Mouse (Mus musculus) MEL (cell line): ENCODE results near the gene Ccdc137. TPM values are rescaled to one million over a fixed set of nuclear protein-coding genes. Genes with fewer than 3 reads are reported as not detected.

ENCODE experiments used
- DNase-seq: peaks from one replicate; pipeline ENCODE4 v3.0.0; 2011; ENCODE audit warnings: low read depth, low spot score
- H3K27ac ChIP-seq: 2 replicates; pipeline ENCODE4 v1.5.1; 2012; ENCODE audit warnings: low read depth, mild to moderate bottlenecking, control low read depth, low read length, moderate library complexity; ENCODE audit not compliant: control insufficient read depth
- H3K27me3 ChIP-seq, 2 experiments: fragments of 150-350 bp in 1 of 2; sonication (generic) in 1 of 2; 2 replicates each; pipeline ENCODE4 v1.6.1; 2012; ENCODE audit warnings: low read length in 2 of 2, mild to moderate bottlenecking in 2 of 2, improper control_type of control experiment in 1 of 2, moderate library complexity in 1 of 2; ENCODE audit not compliant: insufficient read depth in 2 of 2, control insufficient read depth in 1 of 2
- H3K36me3 ChIP-seq, 2 experiments: 2 replicates each; pipeline ENCODE4 v1.6.1; 2012 to 2014; ENCODE audit warnings: low read length in 2 of 2, improper control_type of control experiment in 1 of 2, inconsistent platforms in 1 of 2, mild to moderate bottlenecking in 1 of 2; ENCODE audit not compliant: insufficient read depth in 2 of 2, control insufficient read depth in 1 of 2
- H3K4me1 ChIP-seq, 2 experiments: fragments of 150-350 bp in 1 of 2; sonication (generic) in 1 of 2; 2 replicates each; pipeline ENCODE4 v1.6.1; 2012; ENCODE audit warnings: low read length in 2 of 2, improper control_type of control experiment in 1 of 2, mild to moderate bottlenecking in 1 of 2; ENCODE audit not compliant: insufficient read depth in 2 of 2, control insufficient read depth in 1 of 2
- H3K4me3 ChIP-seq, 2 experiments: fragments of 150-350 bp in 1 of 2; sonication (generic) in 1 of 2; 2 replicates each; pipeline ENCODE4 v1.5.1; 2012; ENCODE audit warnings: low read depth in 2 of 2, low read length in 2 of 2, mild to moderate bottlenecking in 2 of 2, moderate library complexity in 2 of 2, control low read depth in 1 of 2, improper control_type of control experiment in 1 of 2; ENCODE audit not compliant: control insufficient read depth in 1 of 2, insufficient read depth in 1 of 2
- H3K79me2 ChIP-seq: 2 replicates; pipeline ENCODE4 v1.6.1; 2012; ENCODE audit warnings: mild to moderate bottlenecking, low read length, moderate library complexity; ENCODE audit not compliant: control insufficient read depth, poor library complexity, insufficient read depth
- H3K9ac ChIP-seq: 2 replicates; pipeline ENCODE4 v1.6.1; 2012; ENCODE audit warnings: low read depth, mild to moderate bottlenecking, control low read depth, low read length, moderate library complexity; ENCODE audit not compliant: control insufficient read depth, poor library complexity, severe bottlenecking
- H3K9me3 ChIP-seq: fragments of 150-350 bp; sonication (generic); replicated peaks from 2 replicates; pipeline ENCODE4 v1.6.1; 2012; ENCODE audit warnings: mild to moderate bottlenecking, low read length, improper control_type of control experiment, moderate library complexity; ENCODE audit not compliant: insufficient read depth
- CHD1 ChIP-seq: IDR thresholded peaks from 2 replicates; pipeline ENCODE4 v1.6.1; 2012; ENCODE audit warnings: low read depth, mild to moderate bottlenecking, inconsistent platforms, low read length, improper control_type of control experiment
- CTCF ChIP-seq, 3 experiments: IDR thresholded peaks in 2 of 3; conservative IDR thresholded peaks in 1 of 3; 2 replicates each; pipeline ENCODE4 v1.5.1; 2011 to 2012; ENCODE audit warnings: low read length in 3 of 3, low read depth in 2 of 3, mild to moderate bottlenecking in 2 of 3, improper control_type of control experiment in 1 of 3, inconsistent platforms in 1 of 3, mixed read lengths in 1 of 3, moderate library complexity in 1 of 3; ENCODE audit not compliant: control insufficient read depth in 1 of 3, insufficient read depth in 1 of 3, poor library complexity in 1 of 3, severe bottlenecking in 1 of 3
- E2F4 ChIP-seq: IDR thresholded peaks from 2 replicates; pipeline ENCODE4 v1.6.1; 2011; ENCODE audit warnings: low read depth, low read length, improper control_type of control experiment, borderline replicate concordance
- EP300 ChIP-seq, 2 experiments: IDR thresholded peaks; 2 replicates each; pipeline ENCODE4 v1.6.1; 2011; ENCODE audit warnings: improper control_type of control experiment in 2 of 2, low read length in 2 of 2, low read depth in 1 of 2, mild to moderate bottlenecking in 1 of 2
- ETS1 ChIP-seq: IDR thresholded peaks from 2 replicates; pipeline ENCODE4 v1.6.1; 2012; ENCODE audit warnings: low read depth, mild to moderate bottlenecking, inconsistent platforms, low read length, improper control_type of control experiment, moderate library complexity
- HCFC1 ChIP-seq: IDR thresholded peaks from 2 replicates; pipeline ENCODE4 v1.6.1; 2012; ENCODE audit warnings: low read depth, mild to moderate bottlenecking, inconsistent platforms, low read length, improper control_type of control experiment, moderate library complexity
- KAT2A ChIP-seq: conservative IDR thresholded peaks from 2 replicates; pipeline ENCODE4 v1.6.1; 2012; ENCODE audit warnings: low read depth, low read length, improper control_type of control experiment, inconsistent platforms
- MAZ ChIP-seq: IDR thresholded peaks from 2 replicates; pipeline ENCODE4 v1.6.1; 2012; ENCODE audit warnings: low read depth, mild to moderate bottlenecking, inconsistent platforms, low read length, improper control_type of control experiment
- MYB ChIP-seq: IDR thresholded peaks from 2 replicates; pipeline ENCODE4 v1.6.1; 2011; ENCODE audit warnings: mild to moderate bottlenecking, low read depth, low read length, improper control_type of control experiment
- MYC ChIP-seq: IDR thresholded peaks from 2 replicates; pipeline ENCODE4 v1.6.1; 2011; ENCODE audit warnings: low read depth, mild to moderate bottlenecking, low read length, improper control_type of control experiment, moderate library complexity
- NRF1 ChIP-seq: IDR thresholded peaks from 2 replicates; pipeline ENCODE4 v1.6.1; 2014; ENCODE audit warnings: low read depth, mild to moderate bottlenecking, inconsistent platforms, low read length, improper control_type of control experiment, moderate library complexity; ENCODE audit not compliant: poor library complexity, insufficient read depth, severe bottlenecking
- POLR2A ChIP-seq, 2 experiments: IDR thresholded peaks; 2 replicates each; pipeline ENCODE4 v1.6.1; 2011 to 2012; ENCODE audit warnings: low read length in 2 of 2, mild to moderate bottlenecking in 2 of 2, control low read depth in 1 of 2, improper control_type of control experiment in 1 of 2, low read depth in 1 of 2, moderate library complexity in 1 of 2; ENCODE audit not compliant: control insufficient read depth in 1 of 2, insufficient read depth in 1 of 2, poor library complexity in 1 of 2
- POLR2AphosphoS5 ChIP-seq: IDR thresholded peaks from 2 replicates; pipeline ENCODE4 v1.6.1; 2012; ENCODE audit warnings: low read depth, borderline replicate concordance, mild to moderate bottlenecking, inconsistent platforms, low read length, moderate library complexity, mixed read lengths
- RCOR1 ChIP-seq: IDR thresholded peaks from 2 replicates; pipeline ENCODE4 v1.6.1; 2012; ENCODE audit warnings: low read depth, mild to moderate bottlenecking, inconsistent platforms, low read length, improper control_type of control experiment
- SIN3A ChIP-seq: IDR thresholded peaks from 2 replicates; pipeline ENCODE4 v1.6.1; 2012; ENCODE audit warnings: low read length, improper control_type of control experiment, inconsistent platforms
- SMC3 ChIP-seq: IDR thresholded peaks from 2 replicates; pipeline ENCODE4 v1.6.1; 2011; ENCODE audit warnings: low read depth, low read length, improper control_type of control experiment
- TAL1 ChIP-seq: IDR thresholded peaks from 2 replicates; pipeline ENCODE4 v1.6.1; 2012; ENCODE audit warnings: mild to moderate bottlenecking, inconsistent platforms, low read length, moderate library complexity, mixed read lengths
- TBP ChIP-seq: IDR thresholded peaks from 2 replicates; pipeline ENCODE4 v1.8.0; 2011; ENCODE audit warnings: low read depth, low read length, improper control_type of control experiment
- TCF12 ChIP-seq: IDR thresholded peaks from 2 replicates; pipeline ENCODE4 v1.6.1; 2014; ENCODE audit warnings: low read depth, mild to moderate bottlenecking, inconsistent platforms, low read length, improper control_type of control experiment, moderate library complexity
- USF1 ChIP-seq: IDR thresholded peaks from 2 replicates; pipeline ENCODE4 v1.6.1; 2014; ENCODE audit warnings: low read depth, mild to moderate bottlenecking, inconsistent platforms, low read length, improper control_type of control experiment, moderate library complexity
- USF2 ChIP-seq, 2 experiments: IDR thresholded peaks; 2 replicates each; pipeline ENCODE4 v1.6.1; 2011 to 2012; ENCODE audit warnings: improper control_type of control experiment in 2 of 2, low read length in 2 of 2, borderline replicate concordance in 1 of 2, inconsistent platforms in 1 of 2, low read depth in 1 of 2, mild to moderate bottlenecking in 1 of 2; ENCODE audit not compliant: insufficient read depth in 1 of 2
- ZC3H11A ChIP-seq: IDR thresholded peaks from 2 replicates; pipeline ENCODE4 v1.6.1; 2012; ENCODE audit warnings: low read depth, mild to moderate bottlenecking, inconsistent platforms, low read length, improper control_type of control experiment
- ZKSCAN1 ChIP-seq: IDR thresholded peaks from 2 replicates; pipeline ENCODE4 v1.6.1; 2012; ENCODE audit warnings: low read depth, mild to moderate bottlenecking, inconsistent platforms, low read length, improper control_type of control experiment, moderate library complexity
- polyA plus RNA-seq, 2 experiments: library from polyadenylated mRNA; stranded (reverse) in 1 of 2; unstranded in 1 of 2; fragments of >175 nt in 1 of 2; fragments of >200 nt in 1 of 2; gene quantifications; 2 replicates each; pipeline versions ENCODE4 v1.2.1 to v1.2.4; 2012; ENCODE audit warnings: low replicate concordance in 2 of 2, low read depth in 1 of 2; ENCODE audit not compliant: insufficient read length in 2 of 2, insufficient read depth in 1 of 2, missing spikeins in 1 of 2
- total RNA-seq: library from RNA; depleted of rRNA; stranded (reverse); fragments of 300-350 nt; gene quantifications from 2 replicates; pipeline ENCODE4 v1.2.3, GENCODE M21; 2012

The Ccdc137 gene
- total and polyA plus RNA-seq, 3 experiments: 104 to 116 TPM; not detected in 1

GRCm38 (mm10) chr11:120444106-120444505, 13.8 kb upstream of the Ccdc137 start:
- DNase-seq: peak; percentile 68
- Histone ChIP-seq H3K27me3 (no peaks in the 10 kb centered on the region), H3K9ac (no peak overlapping the region), H3K4me1 (peaks cover 21 to 32% of the 10 kb centered on the region in 2 experiments), H3K9me3 (no peaks in the 10 kb centered on the region), H3K36me3 (peaks cover 0 to 18% of the 10 kb centered on the region in 2 experiments; a peak in 2 of 4 replicates), H3K27ac (no peak overlapping the region), H3K79me2 (no peaks in the 10 kb centered on the region), H3K4me3 (no peak overlapping the region)
- TF ChIP-seq ZC3H11A (no peak), MAZ (0 out of 2 replicates have a peak, but pooled peaks have one; percentile 23), KAT2A (no peak), USF1 (no peak), CHD1 (no peak), SMC3 (no peak), ZKSCAN1 (no peak), MYB (no peak), TBP (no peak), NRF1 (no peak), E2F4 (no peak), TAL1 (no peak), HCFC1 (no peak), CTCF (IDR thresholded peaks at IDR 0.05 in 2 of 3, conservative IDR thresholded peaks at IDR 0.05 in 1 of 3; ENCODE audit: control insufficient read depth in 1 of 3, insufficient read depth in 1 of 3, low read depth in 2 of 3, low read length in 3 of 3, poor library complexity in 1 of 3, severe bottlenecking in 1 of 3) (no peak), MYC (no peak), ETS1 (no peak), USF2 (IDR thresholded peaks at IDR 0.05; ENCODE audit: borderline replicate concordance in 1 of 2, insufficient read depth in 1 of 2, low read depth in 1 of 2, low read length in 2 of 2) (no peak), RCOR1 (peak; percentile 67), EP300 (IDR thresholded peaks at IDR 0.05; ENCODE audit: low read depth in 1 of 2, low read length in 2 of 2) (peak in 1 of 2 experiments; percentile 52; a peak in 2 of 4 replicates), TCF12 (no peak; the same call in 1 of the 2 replicates), POLR2A (IDR thresholded peaks at IDR 0.05; ENCODE audit: control insufficient read depth in 1 of 2, insufficient read depth in 1 of 2, low read depth in 1 of 2, low read length in 2 of 2, poor library complexity in 1 of 2) (no peak), POLR2AphosphoS5 (no peak), SIN3A (no peak)
